Mouse (Mus musculus) liver, embryonic 14.5 days (tissue): Measurements from ENCODE around the gene B020031M17Rik. TPM values are rescaled to one million over a fixed set of nuclear protein-coding genes. Genes with fewer than 3 reads are reported as not detected.
"Not testable (repeated sequence)": the region's sequence is repeated elsewhere in the genome, so short reads cannot be mapped to it uniquely, and the experiment has no call there.

ENCODE experiments used
- ATAC-seq: fragments of 200-750 bp; cut with Nextera tagmentation; 2 replicates; pipeline ENCODE4 v1.8.0; 2017; ENCODE audit warnings: moderate number of reproducible peaks, mild to moderate bottlenecking, moderate library complexity; ENCODE audit not compliant: insufficient read depth
- DNase-seq, 3 experiments: peaks; one replicate each; pipeline ENCODE4 v3.0.0-alpha.2; 2012 to 2013; ENCODE audit warnings: low read depth in 3 of 3, low spot score in 3 of 3
- H3K27ac ChIP-seq: fragments of 300-500 bp; sonication (generic); 2 replicates; pipeline ENCODE4 v1.5.1; 2014; ENCODE audit warnings: moderate library complexity, mild to moderate bottlenecking, control low read depth, inconsistent platforms
- H3K27me3 ChIP-seq: fragments of 300-500 bp; sonication (generic); 2 replicates; pipeline ENCODE4 v1.6.1; 2014; ENCODE audit warnings: mild to moderate bottlenecking, low read length, moderate library complexity; ENCODE audit not compliant: control insufficient read depth, insufficient read depth
- H3K36me3 ChIP-seq: fragments of 300-500 bp; sonication (generic); replicated peaks from 2 replicates; pipeline ENCODE4 v1.6.1; 2014; ENCODE audit warnings: low read depth; ENCODE audit not compliant: control insufficient read depth, insufficient read depth
- H3K4me1 ChIP-seq, 2 experiments: fragments of 200-500 bp in 1 of 2; fragments of 300-500 bp in 1 of 2; sonication (generic) in 1 of 2; replicated peaks; 2 replicates each; pipeline ENCODE4 v1.6.1; 2012 to 2014; ENCODE audit warnings: antibody characterized with exemption in 1 of 2, inconsistent platforms in 1 of 2, low read length in 1 of 2; ENCODE audit not compliant: control insufficient read depth in 2 of 2, insufficient read depth in 2 of 2
- H3K4me2 ChIP-seq: fragments of 300-500 bp; sonication (generic); 2 replicates; pipeline ENCODE4 v1.6.1; 2014; ENCODE audit warnings: low read depth, mild to moderate bottlenecking, control low read depth, moderate library complexity
- H3K4me3 ChIP-seq, 2 experiments: fragments of 200-500 bp in 1 of 2; fragments of 300-500 bp in 1 of 2; sonication (generic) in 1 of 2; 2 replicates each; pipeline ENCODE4 v1.5.1; 2012 to 2014; ENCODE audit warnings: low read depth in 2 of 2, low read length in 2 of 2, mild to moderate bottlenecking in 2 of 2, control low read depth in 1 of 2, inconsistent platforms in 1 of 2, moderate library complexity in 1 of 2; ENCODE audit not compliant: insufficient read depth in 1 of 2
- H3K9ac ChIP-seq: fragments of 300-500 bp; sonication (generic); replicated peaks from 2 replicates; pipeline ENCODE4 v1.6.1; 2014; ENCODE audit warnings: mild to moderate bottlenecking, control low read depth, moderate library complexity
- H3K9me3 ChIP-seq: fragments of 300-500 bp; sonication (generic); 2 replicates; pipeline ENCODE4 v1.6.1; 2016; ENCODE audit warnings: low read length, mixed read lengths; ENCODE audit not compliant: control insufficient read depth
- WGBS: fragments of 180-500 bp; shearing (Covaris S2); extraction: QIAGEN DNeasy Blood & Tissue Kit; methylation state at CpG from one replicate; pipeline ENCODE4 v1.1.7; 2014; ENCODE audit not compliant: insufficient replicate concordance; 5-methylcytosine and 5-hydroxymethylcytosine counted together
- polyA plus RNA-seq, 2 experiments: library from polyadenylated mRNA; depleted of rRNA in 1 of 2; stranded (reverse) in 1 of 2; unstranded in 1 of 2; fragments of >200 nt; fragmentation: Nextera tagmentation in 1 of 2; extraction: Ambion mirVana in 1 of 2; gene quantifications; 2 replicates each; pipeline versions ENCODE4 v1.2.1 to v1.2.3; 2012 to 2014

B020031M17Rik gene
- polyA plus RNA-seq (2012; rRNA removed) (not detected in 2 replicates), polyA plus RNA-seq (2014; fragmentation: Nextera tagmentation; extraction: Ambion mirVana) (not detected in 2 replicates)

DNA sequence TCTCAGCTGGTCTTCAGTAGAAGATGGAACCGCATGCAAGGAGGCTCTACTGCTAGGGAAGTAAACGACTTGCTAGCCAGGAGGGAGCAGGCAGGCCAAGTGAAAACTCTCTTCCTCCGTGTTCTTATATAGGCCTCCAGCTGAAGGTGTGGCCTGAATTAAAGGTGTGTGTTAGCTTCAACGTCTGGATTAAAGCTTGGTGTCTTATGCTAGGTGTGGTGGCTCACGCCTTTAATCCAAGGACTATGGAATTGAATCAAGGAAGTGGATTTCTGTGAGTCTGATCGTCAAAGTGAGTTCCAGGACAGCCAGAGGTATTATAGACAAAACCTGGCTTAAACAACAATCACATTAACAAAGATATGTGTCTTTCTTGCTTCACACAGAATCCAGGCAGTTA lies at the start of gene B020031M17Rik:
Gene B020031M17Rik, minus strand, starts transcription at position 101 of the 400 bp plus-strand sequence.
- H3K27me3 ChIP-seq, DNase-seq, H3K27ac ChIP-seq, H3K36me3 ChIP-seq, H3K9ac ChIP-seq, H3K9me3 ChIP-seq, H3K4me2 ChIP-seq, H3K4me3 ChIP-seq, ATAC-seq, H3K4me1 ChIP-seq: not testable (repeated sequence)
- 44% methylated on average over 3 of the region's 6 CpGs for WGBS

DNA sequence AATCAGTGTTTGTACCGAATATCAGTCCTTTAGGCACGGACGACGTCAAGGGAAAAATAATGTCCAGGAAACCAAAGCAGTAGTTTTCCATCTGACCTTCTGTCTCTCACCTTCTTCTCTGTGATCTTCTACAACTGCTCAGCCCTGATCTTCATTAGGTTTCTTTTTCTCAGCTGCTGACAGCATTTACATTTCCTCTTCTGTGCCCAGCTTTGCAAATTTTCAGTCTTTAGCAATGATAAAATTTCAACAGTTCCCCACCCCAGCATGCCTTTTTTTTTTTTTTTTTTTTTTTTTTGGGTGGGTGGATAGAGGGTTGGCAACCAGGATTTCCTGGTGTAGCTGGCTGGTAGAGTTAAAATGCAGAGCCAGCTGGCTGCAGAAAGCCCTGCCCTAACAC lies 48.6 kb upstream of the B020031M17Rik start:
- not testable (repeated sequence) for H3K9ac ChIP-seq, ATAC-seq, H3K36me3 ChIP-seq, H3K4me1 ChIP-seq, H3K27me3 ChIP-seq, DNase-seq, H3K4me3 ChIP-seq, H3K9me3 ChIP-seq, H3K4me2 ChIP-seq, H3K27ac ChIP-seq
- no CpG with 5 or more reads among the region's 4 CpGs for WGBS

DNA sequence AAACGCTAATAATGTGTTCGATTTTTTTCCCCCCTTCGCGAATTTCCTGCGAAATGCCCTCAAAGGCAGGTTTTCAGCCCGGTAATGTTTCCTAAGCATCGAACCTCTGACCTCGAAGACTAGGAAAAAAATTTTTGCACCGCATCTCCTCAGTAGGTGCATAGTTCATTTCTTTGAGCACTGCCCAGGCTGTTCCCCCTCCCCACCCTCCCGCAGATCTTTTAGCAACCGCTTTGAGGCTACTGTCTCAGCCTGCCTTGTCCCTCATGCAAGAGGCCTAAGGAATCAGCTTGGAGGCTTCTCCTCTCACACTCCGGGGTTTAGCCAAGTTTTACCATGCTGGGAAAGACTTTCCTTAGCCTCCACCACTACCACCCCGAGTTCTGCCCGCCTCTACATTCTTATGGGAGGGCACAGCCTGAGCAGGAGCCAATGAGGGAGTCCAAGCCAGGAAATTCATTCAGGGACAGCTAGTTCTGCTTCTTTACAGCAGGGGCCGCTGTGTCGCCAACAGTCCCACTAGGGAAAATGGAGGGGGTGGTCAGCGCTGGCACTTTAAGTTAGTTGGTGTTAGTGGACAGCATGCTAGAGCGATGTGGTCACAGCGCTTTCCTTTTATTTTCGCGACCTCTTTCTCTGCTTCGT lies 48.0 kb upstream of the B020031M17Rik start:
- not testable (repeated sequence) for H3K9me3 ChIP-seq, ATAC-seq, DNase-seq

DNA sequence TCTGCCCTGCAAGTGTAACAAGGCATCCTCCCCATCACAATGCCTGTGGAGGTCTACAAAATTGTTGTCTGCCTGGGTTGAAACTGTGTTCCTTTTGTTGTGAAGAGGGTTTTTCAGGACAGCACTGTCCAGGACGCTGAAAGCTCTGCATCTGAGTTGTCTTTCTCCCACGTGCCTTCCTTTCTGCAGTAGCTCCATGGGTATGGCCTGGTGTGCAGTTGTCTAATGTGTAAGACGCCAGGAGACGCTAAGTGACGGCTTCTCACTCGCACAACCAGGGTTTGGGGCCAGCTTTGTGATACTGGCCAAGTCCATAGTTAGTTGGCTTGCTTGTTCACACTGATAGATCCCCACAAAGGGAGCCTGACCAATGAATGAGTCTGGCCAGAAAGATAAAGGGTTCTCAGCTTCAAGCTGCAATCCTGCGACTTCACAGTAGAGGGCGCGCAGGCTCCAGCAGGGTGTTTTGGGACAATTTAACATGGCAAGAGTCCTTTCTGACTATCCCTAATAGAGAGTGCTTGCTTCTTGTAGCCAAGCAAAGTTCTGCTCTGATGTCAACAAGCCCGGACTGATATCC lies 41.4 kb upstream of the B020031M17Rik start:
- H3K27ac ChIP-seq, H3K27me3 ChIP-seq, H3K9me3 ChIP-seq, H3K9ac ChIP-seq, H3K4me1 ChIP-seq, DNase-seq, H3K4me2 ChIP-seq, ATAC-seq, H3K36me3 ChIP-seq, H3K4me3 ChIP-seq: not testable (repeated sequence)
- no CpG with 5 or more reads among the region's 10 CpGs for WGBS

More for the DNA sequence above, 48.0 kb upstream of the B020031M17Rik start:
- WGBS, result no CpG with 5 or more reads among the region's 22 CpGs
- not testable (repeated sequence) for H3K4me2 ChIP-seq, H3K27me3 ChIP-seq, H3K4me1 ChIP-seq, H3K9ac ChIP-seq, H3K27ac ChIP-seq, H3K4me3 ChIP-seq, H3K36me3 ChIP-seq

DNA sequence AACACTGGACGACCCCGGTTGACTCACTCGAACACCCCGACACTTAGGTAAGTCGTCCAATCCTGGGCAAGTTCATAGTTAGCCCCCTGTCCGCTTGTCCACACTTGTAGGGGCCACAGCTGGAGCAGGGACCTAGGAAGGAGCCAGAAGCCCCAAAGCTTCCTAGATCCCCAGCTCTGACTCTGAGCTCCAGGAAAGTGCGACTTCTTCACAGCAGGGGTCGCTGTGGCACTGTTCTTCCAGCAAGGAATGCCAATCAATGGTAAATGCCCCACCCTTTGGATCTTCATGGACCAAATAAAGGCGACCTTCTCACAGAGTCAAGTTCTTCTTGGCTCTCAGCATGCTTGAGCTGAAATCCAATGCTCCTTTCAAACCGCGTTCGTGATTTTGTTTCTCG lies 40.7 kb upstream of the B020031M17Rik start:
- H3K27ac ChIP-seq, H3K36me3 ChIP-seq, H3K4me1 ChIP-seq, H3K27me3 ChIP-seq, H3K4me3 ChIP-seq, DNase-seq, H3K4me2 ChIP-seq, ATAC-seq, H3K9me3 ChIP-seq, H3K9ac ChIP-seq: not testable (repeated sequence)
- no CpG with 5 or more reads among the region's 13 CpGs for WGBS

DNA sequence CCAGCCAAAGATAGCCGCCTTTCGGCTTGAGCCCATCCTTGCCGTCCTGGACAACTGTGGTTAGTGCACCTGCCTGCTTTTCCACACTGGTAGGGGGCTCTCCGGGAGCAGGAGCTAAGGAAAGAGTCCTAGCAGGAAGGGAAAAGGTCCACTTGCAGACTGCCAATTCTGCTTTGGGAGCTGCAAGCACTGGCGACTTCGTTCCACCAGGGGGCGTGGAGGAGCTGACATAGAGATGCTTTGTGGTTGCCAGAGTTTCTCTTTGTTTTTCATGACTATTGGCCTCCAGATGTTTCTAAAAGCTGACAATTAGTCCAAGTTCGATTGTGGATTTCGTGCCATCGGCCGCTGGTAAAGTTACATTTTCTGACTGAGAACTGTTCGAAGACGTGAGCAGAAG lies 18.6 kb upstream of the B020031M17Rik start:
- not testable (repeated sequence) for H3K9me3 ChIP-seq, ATAC-seq, DNase-seq, H3K9ac ChIP-seq, H3K4me1 ChIP-seq, H3K36me3 ChIP-seq, H3K27ac ChIP-seq, H3K4me3 ChIP-seq, H3K4me2 ChIP-seq, H3K27me3 ChIP-seq
- no CpG with 5 or more reads among the region's 13 CpGs for WGBS

DNA sequence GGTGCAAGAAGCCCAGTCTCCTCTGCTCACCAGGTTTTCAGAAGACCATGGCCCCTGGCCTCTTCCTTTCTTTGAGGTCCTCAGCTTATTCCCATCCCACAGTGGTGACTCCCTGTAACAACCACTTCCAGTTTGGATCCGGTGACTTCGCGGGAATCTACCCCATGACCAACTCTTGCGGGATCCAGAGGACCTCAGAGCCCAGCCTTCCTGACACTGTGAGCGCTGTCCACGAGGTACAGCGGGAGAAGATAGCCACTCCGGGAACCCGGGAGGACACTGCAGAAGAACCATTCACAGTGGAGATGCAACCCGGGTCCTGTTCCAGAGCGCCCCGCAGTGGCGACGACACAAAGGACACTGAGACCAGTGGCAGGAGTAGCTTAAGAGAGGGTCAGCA lies 17.6 kb upstream of the B020031M17Rik start:
- H3K9me3 ChIP-seq, DNase-seq, H3K27me3 ChIP-seq, H3K4me2 ChIP-seq, H3K27ac ChIP-seq, H3K4me3 ChIP-seq, H3K4me1 ChIP-seq, ATAC-seq, H3K9ac ChIP-seq, H3K36me3 ChIP-seq: not testable (repeated sequence)
- WGBS, result no CpG with 5 or more reads among the region's 14 CpGs

DNA sequence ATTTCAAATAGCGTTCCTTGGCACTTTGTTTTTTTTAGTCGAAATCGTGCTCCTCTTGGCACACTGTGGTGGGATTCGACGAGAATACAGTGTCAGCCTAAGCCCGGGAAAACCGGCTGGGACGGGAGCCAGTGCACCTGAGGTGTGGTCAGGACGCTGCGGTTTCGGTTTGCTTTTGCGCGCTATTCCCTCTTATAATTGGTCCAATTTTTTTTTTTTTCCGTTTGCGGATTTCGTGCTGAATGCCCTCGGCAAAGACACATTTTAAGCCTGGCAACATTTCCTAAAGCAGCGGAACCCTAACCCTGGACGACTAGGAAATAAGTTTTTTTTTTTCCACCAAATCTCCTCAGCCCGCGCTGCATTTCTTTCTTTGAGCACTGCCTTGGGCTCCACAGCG lies 15.4 kb upstream of the B020031M17Rik start:
- H3K9ac ChIP-seq, ATAC-seq: not testable (repeated sequence)
- 1% methylated on average over 19 of the region's 22 CpGs for WGBS

More for the DNA sequence above, 15.4 kb upstream of the B020031M17Rik start:
- not testable (repeated sequence) for DNase-seq, H3K4me3 ChIP-seq, H3K27ac ChIP-seq, H3K36me3 ChIP-seq, H3K27me3 ChIP-seq, H3K9me3 ChIP-seq, H3K4me1 ChIP-seq
- peak overlapping the region; percentile 15; the same call in 1 of the 2 replicates for H3K4me2 ChIP-seq
